Mouse (Mus musculus) forelimb bud, embryonic 11.5 days (tissue): ENCODE data around the gene Gm45618.
A peak's percentile ranks its signal among the peaks of the same experiment; 100 is the strongest.
"Not testable (repeated sequence)": the region's sequence is repeated elsewhere in the genome, so short reads cannot be mapped to it uniquely, and the experiment has no call there.

ENCODE experiments used
- DNase-seq: peaks from one replicate; pipeline ENCODE4 v3.0.0-alpha.2; 2012; ENCODE audit warnings: low read depth, low spot score

Gene Gm45618

DNA sequence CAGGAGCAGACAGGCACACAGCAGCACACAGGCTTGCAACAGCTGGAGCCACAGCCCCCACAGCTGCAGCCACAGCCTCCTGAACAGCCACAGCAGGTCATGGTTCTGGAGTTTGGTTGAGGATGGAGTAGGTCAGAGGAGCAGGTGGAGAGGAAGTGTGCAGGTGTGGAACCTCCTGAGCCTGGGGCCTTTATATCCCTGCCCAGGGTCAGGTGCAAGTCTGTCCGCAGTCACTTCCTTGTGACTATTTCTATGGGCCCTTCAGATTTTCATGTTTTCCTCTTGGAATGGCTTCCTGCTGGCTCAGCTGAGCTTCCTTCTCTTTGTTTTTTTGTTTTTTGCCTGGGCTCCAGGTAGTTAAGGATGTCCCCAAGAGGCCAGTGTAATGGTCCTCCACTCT is at the start of gene Gm45618:
Gene Gm45618, minus strand, starts transcription at position 101 of the 400 bp plus-strand sequence.
- DNase-seq: not testable (repeated sequence)

DNA sequence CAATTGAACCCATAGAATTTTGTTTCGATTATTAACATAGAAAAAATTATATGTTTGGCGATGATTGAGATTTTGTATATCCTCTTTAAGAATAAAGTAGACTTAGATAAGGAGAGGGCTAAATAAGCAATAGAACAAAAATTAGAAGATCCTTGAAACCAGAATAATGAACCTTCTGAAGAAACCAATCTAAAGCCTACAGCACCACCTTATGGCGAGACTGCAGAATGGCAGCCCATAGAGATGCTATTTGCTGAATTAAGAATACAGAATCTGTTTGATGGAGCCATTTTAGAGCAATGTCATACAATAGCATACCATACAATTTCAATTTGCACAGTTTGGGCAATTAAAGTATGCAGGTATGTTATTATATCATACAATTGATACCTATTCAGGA is 49.3 kb upstream of the Gm45618 start:
- peak; percentile 35 for DNase-seq

DNA sequence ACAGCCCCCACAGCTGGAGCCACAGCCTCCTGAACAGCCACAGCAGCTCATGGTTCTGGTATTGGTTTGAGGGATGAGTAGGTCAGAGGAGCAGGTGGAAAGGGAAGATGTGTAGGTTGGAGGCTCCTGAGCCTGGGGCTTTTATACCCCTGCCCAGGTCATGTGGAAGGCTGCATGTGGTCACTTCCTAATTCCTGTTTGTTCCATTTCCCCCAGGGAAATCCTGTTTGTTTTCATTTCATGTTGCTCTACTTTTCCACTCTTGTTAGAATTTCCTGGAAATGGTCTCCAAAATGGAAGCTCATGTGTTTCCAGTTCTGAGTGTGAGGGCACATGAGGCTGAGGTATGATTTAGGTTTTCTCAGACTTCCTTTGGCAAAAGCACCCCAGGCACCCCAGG is 45.1 kb upstream of the Gm45618 start, which contains the start of gene Gm4553:
Gene Gm4553, minus strand, starts transcription at position 101 of the 400 bp plus-strand sequence.
- not testable (repeated sequence) for DNase-seq

DNA sequence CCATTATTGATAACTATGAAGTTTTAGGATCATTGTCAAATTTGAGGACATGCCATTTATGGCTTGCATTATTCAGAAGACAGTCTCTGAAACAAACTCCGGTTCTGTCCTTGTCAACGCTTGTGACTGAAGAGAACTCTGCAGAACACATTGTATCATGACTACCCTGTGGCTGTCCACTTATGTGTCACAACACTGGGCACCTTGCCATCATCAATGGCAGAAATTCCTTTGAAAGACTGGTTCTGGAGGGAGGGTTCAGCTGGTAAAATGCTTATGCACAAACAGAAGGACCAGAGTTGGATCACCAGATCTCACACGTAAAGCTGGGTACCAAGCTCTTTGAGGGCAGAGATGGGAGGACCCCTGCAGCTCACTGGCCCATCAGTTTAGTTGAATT is 38.8 kb upstream of the Gm45618 start:
- no peak for DNase-seq

DNA sequence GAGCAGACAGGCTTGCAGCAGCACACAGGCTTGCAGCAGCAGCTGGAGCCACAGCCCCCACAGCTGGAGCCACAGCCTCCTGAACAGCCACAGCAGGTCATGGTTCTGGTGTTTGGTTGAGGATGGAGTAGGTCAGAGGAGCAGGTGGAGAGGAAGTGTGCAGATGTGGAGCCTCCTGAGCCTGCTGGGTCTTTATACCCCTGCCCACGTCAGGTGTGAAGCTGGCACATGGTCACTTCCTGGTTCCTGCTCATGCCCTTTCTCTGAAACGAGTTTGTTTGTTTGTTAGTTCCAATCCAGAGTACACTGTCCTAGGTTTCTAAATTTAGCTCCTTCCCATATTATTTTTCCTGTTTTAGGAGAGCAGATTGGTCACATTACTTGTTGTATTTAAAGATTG is 36.5 kb upstream of the Gm45618 start, which contains the start of gene Gm29735:
Gene Gm29735, minus strand, starts transcription at position 101 of the 400 bp plus-strand sequence.
- not testable (repeated sequence) for DNase-seq

DNA sequence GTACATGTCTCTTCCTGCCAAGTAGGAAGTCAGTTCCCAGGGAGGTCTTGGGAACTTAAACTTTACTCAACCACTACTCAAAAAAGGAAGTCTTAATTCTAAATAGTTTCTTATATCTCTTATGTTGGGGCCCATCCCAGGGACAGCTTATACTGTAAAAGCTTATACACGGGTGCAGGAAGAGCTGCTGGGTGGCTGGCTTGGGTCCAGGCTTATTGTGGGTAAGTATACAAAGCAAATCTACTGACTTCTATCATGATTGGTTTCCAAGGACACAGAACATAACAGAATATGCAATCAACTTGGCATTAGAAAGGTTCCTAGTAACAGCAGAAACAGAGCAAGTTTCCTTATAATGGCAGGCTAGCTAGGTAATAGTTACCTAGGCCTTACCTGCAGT is 34.8 kb upstream of the Gm45618 start:
- no peak for DNase-seq

DNA sequence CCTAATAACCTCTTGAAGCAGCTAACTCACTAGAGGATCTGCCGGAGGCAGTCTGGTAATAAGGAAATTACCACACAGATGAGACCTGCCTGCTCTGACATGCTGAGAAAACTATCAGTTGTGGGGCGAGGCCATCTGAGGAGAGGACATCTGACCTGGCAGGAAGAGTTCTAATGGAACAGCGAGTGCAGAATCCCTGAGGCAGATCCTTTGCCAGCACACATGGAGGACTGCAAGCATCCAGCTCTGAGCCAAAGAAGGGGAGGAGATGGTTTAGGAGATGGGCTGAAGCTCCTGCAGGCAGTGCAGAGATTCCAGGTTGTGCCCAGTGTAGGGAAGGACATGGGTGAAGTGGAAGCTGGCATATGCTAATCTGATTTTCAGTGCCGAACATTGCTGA is 31.7 kb upstream of the Gm45618 start:
- no peak for DNase-seq

DNA sequence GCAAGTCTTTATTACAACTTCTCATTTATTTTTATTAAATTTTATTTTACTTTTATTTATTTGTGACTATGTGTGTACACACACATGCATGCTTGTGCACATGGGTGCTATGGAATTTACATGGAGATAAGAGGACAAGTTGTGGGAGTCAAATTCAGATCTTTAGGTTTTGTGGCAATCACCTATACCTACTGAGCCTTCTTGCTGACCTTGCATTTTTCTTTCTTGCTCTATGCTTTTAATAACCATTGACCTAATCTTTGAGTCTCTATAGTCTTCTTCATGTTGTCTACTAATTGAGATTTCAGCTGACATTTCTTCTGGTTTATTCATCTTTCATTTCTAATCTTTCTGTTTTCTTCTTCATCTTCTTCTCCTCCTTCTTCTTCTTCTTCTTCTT is 28.1 kb upstream of the Gm45618 start:
- DNase-seq: no peak

DNA sequence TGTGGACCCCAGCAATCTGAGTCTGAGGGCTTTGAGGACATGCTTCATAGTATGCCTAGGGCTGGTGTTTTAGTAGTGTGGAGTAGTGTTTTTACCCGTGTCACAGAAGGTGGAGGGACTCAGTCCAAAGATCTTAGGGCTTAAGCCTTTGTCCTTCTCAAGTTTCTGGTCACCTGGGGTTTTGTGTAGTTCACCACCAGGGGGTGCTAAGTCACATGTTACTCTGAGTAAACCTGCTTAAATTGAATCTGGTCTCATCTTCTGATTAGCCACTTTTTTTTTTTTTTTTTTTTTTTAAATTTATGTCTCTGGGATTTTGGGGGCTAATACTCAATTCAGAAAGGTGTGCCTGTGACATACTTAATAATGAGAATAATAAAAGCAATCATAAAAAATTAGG is 25.5 kb upstream of the Gm45618 start:
- DNase-seq: peak; percentile 61

DNA sequence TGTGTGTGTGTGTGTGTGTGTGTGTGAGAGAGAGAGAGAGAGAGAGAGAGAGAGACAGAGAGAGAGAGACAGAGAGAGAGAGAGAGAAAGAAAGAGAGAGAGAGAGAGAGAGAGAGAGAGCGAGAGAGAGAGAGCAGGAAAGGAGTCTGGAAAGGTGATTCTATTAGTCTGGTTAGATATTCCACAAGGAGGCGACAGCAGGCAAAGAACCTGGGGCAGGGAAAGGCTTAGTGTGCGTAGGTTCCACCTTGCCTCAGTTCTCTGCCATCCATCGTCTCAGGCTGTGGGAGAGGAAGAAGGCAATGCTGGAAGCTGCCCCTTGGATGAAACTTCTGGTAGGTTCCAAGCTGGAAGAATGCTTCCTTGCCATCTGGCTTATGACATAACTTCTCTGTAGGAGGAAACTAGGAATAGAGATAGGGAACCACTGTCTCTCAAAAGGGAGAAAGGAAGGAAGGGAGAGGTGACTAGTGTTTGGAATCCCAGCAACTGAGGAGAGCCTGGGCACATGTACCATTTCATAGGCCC is 24.9 kb upstream of the Gm45618 start:
- no peak for DNase-seq

DNA sequence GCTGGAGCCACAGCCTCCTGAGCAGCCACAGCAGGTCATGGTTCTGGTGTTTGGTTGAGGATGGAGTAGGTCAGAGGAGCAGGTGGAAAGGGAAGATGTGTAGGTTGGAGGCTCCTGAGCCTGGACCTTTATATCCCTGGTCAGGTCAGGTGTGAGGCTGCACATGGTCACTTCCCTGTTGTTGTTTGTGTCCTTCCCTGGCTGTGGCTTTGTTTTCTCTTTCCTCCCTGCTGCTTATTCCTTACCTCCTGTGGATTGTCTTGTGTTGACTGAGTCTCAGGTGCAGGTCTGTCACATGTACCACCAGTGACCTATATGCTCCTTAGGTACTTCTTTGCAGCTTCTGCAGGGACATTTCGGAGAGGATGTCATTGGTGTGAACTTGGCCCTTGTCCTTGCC is 24.0 kb upstream of the Gm45618 start, which contains the start of gene Gm45337:
Gene Gm45337, minus strand, starts transcription at position 101 of the 400 bp plus-strand sequence.
- no peak for DNase-seq

DNA sequence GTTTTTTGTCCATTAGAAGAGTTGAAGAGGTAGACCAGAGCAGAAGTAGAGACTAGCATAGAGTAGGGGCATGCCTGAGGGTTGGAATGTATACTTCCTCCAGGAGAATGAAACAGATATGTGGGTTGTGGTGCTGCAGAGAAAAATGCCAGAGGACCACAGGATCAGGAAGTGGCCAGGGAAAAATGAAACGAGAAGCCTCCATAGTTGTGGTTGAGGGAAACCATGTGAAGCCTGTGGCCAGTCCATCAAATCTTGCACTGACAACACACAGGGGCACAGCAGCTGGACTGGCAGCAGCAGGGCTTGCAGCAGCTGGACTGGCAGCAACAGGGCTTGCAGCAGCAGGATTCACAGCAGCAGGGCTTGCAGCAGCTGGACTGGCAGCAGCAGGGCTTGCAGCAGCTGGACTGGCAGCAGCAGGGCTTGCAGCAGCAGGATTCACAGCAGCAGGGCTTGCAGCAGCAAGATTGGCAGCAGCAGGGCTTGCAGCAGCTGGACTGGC is 23.0 kb upstream of the Gm45618 start:
- not testable (repeated sequence) for DNase-seq

DNA sequence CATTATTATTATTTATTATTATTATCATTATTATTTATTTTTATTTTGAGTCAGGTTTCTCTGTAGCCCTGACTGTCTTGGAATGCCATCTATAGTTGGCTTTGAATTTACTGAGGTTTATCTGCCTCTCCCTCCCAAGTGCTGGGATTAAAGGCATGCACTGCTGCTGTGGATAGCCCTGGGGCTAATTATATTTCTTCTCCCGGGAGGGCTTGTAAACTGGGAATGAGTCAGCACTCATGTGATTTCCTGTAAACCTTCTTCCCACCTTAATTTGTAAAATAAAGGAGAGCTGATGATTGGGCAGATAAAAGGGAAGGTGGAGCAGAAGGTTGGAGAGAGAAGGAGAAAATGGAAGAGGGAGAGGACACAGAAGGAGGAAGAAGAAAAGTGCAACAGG is 20.2 kb upstream of the Gm45618 start:
- no peak for DNase-seq

DNA sequence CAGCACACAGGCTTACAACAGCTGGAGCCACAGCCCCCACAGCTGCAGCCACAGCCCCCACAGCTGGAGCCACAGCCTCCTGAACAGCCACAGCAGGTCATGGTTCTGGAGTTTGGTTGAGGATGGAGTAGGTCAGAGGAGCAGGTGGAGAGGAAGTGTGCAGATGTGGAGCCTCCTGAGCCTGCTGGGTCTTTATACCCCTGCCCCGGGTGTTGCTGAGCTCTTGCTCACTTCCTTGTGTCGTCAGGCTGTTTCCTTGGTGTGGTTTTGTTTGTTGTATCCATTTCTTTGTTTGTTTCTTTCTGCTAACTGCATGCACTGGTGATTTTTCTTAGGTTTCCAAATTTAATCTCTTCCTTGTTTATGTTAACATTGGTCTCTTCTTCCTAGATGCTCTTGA is 15.4 kb upstream of the Gm45618 start, which contains the start of gene Gm39115:
Gene Gm39115, minus strand, starts transcription at position 101 of the 400 bp plus-strand sequence.
- not testable (repeated sequence) for DNase-seq

DNA sequence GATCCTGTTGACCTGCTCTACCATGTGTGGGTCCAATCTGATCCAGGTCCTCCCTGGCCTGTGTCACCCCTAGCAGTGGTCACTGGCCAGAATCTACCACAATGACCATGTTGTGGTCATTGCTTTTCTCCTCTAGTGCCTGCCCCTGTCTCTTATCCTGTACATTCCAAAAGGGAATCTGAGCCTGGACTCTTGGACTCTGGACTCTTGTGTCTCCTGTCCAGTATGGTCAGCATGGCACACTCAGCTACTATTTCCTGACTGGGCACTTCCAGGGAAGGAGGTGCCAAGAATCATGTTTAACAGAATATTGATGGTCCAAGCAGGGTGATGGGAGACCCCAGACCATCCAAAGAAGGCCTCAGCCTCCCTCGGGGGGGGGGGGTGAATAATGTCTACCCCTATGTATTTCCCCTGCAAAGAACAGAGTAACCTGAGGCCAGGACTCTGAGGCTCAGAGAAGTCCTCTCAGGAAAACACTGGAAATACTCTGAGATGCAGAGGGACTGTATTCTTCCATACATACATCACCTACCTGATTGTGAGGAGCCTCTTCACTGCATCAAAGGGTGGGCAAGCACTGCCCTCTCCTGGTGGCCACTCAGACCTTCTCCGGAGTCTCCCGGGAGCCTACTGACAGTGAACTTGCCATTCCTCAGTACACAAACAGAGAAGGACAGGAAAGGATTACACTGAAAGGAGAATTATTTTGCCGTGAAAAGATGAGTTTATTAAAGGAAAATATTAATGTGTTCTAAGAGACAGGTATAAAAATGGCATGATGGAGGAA is 13.9 kb upstream of the Gm45618 start:
- no peak for DNase-seq

DNA sequence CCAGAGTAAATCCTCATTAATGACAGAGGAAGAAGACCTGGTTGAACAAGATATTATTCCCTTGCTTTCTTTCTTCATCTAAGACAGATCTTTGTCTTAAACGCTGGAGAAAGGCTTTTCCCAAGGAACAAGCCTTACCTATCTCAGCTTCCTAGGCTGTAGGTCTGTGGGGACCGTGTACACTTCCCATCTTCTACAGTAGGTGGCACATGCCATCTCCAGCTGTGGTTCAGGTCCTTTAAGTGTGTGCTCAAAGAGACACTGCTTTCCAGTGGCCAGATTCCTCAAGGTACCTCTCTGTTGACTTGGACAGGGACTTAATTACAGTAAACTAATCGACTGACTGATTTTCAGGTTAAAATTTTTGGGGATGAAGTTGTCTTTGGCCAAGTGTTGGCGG is 8.3 kb upstream of the Gm45618 start:
- no peak for DNase-seq

DNA sequence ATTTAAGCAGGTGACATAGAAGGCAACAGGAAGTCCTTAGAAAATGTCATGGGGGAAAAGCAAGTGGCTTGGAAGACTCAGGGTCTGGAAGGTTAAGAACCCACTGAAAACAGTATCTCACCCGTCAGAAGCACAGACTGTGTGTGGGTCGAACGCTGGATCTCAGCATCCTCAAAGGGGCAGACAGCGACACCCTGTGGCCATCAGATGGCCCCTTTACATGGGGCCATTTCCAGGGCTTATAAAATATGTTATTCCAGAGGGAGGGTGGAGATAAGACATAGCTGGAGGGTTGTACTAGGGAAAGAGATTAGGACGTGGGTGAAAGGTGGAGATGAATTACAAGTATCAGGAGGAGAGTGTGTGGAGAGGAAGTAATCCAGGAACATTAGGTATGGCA is 897 bp downstream of the Gm45618 start:
- no peak for DNase-seq

DNA sequence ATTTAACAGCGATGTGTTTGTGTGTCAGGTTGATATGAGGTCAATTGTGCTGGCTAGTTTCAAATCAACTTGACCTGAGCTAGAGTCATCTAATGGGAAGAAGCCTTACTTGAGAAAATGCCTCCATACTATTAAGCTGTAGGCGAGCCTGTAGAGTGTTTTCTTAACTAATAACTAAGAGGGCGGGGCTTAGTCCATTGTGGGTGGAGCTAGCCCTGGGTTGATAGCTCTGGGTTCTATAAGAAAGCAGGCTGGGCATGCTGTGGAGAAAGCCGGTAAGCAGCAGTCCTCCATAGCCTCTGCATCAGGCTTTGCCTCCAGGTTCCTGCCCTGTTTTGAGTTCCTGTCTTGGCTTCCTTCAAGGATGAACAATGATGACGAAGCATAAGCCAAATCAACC is 15.8 kb downstream of the Gm45618 start:
- no peak for DNase-seq

DNA sequence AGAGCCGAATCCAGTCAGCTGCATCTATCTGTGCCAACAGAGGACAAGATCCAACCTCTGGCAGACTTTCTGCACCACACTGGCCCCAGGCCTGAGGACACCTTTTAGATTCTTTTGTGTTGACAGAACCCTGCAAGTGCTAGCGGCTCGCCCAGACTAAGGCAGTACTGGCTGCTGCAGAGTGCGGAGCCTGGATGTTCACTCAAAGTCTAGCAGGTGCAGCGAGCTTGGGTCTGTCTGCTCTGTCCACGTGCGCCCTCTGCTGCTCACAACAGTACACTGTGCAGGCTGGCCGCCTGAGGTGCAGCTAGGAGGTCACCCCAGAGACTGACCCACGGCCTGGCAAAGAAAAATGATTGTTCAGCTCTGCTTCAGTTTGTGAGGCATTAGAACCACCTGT is 22.8 kb downstream of the Gm45618 start:
- DNase-seq: peak; percentile 68

DNA sequence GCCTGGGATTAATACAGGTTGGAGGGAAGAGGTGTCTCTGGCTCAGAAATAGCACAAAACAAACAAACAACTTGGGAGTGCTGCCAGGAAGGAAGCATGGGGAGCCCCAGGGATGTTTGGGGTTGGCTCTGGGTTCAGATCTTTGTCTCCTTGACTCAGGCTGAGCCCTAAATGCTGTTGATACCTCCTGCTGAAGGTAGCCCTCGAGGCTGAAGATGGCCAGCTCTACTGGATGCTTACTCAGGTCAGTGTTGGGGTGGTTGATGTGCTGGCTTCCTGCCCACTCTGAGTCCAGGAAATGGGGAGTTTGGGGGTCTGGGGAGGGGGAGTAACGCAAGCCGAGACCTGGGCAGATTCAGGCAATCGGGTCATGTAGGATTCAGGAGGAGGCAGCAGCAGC is 23.8 kb downstream of the Gm45618 start:
- no peak for DNase-seq

DNA sequence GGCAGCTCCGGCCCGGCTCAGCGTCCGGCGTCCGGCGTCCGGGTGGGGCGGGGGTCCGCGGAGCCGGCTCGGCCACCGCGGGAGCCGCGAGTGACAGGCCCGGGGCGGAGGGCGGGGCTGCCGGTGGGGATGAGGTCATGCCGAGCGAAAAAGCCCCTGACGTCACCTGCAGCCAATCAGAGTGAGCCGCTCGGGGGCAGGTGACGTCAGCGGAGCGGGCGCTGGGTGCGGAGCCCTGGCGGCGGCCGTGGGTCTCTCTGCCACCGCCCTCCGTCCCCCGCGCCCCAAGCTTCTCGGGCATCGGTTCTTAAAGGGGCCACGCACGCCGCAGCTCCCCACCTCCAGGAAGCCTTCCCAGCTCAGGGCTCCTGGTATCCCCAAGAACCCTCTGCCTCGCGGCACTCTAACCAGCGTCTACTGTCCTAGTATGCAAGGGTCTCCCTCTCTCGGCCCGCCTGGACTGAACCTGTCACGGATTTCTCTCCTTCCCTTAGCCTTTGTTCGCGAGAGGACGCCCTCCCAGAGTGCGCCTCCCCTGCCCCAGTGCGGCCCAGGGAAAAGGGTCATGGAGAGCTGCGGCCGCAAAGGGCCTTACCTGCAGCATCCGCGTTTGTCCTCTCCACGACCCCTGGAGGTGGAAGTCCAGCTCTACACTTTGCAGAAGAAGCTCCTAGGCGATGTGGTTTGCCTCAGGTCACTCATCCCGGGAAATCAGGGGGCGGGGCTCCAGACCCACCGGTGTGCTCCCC is 25.2 kb downstream of the Gm45618 start, which contains the start of gene Dusp8:
Gene Dusp8, minus strand, starts transcription at position 661 of the 749 bp plus-strand sequence.
- peak; percentile 85 for DNase-seq
